Mouse (Mus musculus): ENCODE results near the gene Ubap2l.

Gene Ubap2l

DNA sequence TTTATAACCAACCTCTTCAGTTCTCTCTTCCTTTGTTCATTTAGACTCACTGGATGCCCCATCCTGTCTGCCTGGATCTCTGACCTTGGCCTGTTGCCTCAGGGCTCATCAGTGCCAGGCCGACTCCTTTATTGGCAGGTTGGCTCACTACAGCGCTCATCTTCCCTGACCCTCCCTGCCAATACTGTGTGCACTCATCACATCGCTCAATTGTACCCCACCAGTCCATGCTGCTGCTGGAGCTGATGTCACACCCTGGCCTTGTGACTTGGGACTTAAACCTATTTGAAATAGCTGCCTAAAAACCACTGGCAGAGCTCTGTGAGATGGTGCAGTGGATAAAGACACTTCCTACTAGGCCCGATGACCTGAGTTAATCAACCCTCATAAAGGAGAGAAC is 15.4 kb upstream of the Ubap2l start:
- no peak for DNase-seq (ENCODE audit: low read depth, low spot score)

DNA sequence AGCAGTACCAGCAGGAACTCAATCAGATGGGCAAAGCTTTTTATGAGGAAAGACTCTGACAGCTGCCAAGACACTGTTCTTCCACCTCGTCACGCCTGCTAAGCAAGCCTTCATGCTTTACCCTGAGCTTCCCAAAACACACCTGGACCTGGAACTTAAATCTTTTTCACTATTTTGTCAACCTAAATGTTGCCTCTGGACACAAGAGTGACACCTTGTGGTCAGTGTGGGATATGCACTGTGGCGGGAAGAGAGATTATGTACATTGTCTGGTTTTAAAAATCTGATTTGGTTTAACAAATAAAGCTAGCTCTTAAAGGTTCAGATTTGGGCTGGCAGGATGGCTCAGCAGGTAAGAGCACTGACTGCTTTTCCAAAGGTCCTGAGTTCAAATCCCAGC is 13.1 kb upstream of the Ubap2l start:
- DNase-seq (ENCODE audit: low read depth, low spot score), result no peak

DNA sequence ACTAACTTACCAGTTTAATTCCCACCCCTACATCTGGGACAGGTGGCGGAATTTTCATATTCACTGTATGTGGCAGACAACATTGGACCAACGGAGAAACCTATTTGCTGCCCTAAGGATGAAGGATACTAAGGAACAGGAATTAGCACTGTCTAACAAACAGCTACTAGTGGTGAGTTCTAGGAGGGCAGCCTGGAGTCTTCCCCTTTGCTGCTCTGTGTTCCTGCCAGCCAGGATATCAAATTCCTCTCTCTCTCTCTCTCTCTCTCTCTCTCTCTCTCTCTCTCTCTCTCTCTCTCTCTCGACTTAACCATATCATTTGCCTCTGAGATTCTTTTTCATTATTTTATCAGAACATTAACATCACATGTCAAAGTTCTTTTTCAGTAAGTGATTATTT is 12.0 kb upstream of the Ubap2l start:
- DNase-seq (ENCODE audit: low read depth, low spot score), result no peak

GRCm38 (mm10) chr3:90062539-90062938 is 10.1 kb upstream of the Ubap2l start:
- DNase-seq (ENCODE audit: low read depth, low spot score), result no peak

- DNase-seq (ENCODE audit: low read depth, low spot score), result no peak
These were observed 9.1 kb upstream of the Ubap2l start for GRCm38 (mm10) chr3:90061549-90061948.

- DNase-seq (ENCODE audit: low read depth, low spot score), result peak; percentile 16
These were observed 732 bp downstream of the Ubap2l start, which contains the start of gene 4933434E20Rik for GRCm38 (mm10) chr3:90051441-90052350. 4933434E20Rik (plus strand) TSS chr3:90051636.

DNA sequence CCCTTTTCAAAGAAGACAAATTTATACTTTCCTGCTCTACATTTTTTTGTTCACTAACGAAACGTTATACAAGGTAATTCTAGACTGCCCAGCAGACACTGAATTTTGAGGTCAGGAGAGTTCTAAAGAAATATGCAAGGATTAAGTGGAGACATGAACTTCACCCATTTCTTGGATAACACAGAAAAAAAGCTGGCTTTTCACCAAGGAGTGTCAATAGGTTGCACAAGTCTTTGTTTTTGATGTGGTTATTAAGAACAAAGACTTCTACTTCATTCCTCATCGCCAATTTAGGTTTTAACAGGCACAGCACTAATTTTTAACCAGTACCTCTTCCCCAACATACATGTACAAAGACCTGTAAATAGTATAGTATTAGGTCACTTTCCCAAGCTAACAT is 2.7 kb downstream of the Ubap2l start:
- no peak for DNase-seq (ENCODE audit: low read depth, low spot score)

- no peak for DNase-seq (ENCODE audit: low read depth, low spot score)
These were observed 16.2 kb downstream of the Ubap2l start for GRCm38 (mm10) chr3:90036263-90036662.

DNA sequence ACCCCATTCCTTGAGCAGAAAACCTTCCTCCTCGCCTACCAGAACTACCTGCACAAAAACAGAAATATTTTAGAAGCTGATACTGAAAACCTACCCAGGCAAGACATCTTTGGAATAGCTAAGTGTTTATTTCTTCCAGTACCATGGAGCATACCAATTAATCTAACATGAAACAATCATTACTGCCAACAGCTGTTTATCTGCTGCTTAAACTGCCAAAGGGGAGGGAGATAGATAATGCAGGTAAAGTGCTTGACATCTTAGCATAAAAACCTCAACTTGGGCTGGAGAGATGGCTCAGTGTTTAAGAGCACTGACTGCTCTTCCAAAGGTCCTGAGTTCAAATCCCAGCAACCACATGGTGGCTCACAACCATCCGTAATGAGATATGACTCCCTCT is 17.8 kb downstream of the Ubap2l start:
- no peak for DNase-seq (ENCODE audit: low read depth, low spot score)

DNA sequence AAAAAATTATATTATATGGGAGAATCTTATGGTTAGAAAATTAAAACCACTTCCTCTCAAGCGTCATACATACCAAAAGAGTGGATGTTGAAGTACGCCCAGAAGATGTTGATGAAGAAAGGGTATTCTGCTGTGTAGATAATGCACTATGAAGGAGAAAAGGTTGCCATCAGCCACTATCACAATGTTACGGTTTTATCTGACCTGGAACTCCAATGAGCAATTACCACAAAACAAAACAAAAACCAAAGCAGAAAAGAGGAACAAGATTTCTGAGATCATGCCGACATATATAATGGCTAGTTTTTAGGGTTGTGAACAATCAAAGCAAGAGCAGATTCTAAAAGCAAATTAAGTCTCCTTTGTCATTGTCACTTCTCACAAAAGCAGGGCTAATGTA is 35.8 kb downstream of the Ubap2l start:
- no peak for DNase-seq (ENCODE audit: low read depth, low spot score)

GRCm38 (mm10) chr3:90010291-90010690 is 42.1 kb downstream of the Ubap2l start:
- no peak for DNase-seq (ENCODE audit: low read depth, low spot score)

- no peak for DNase-seq (ENCODE audit: low read depth, low spot score)
These were observed 48.2 kb downstream of the Ubap2l start for GRCm38 (mm10) chr3:90004091-90004796.

GRCm38 (mm10) chr3:89999830-90000229 is 52.6 kb downstream of the Ubap2l start:
- no peak for DNase-seq (ENCODE audit: low read depth, low spot score)

DNA sequence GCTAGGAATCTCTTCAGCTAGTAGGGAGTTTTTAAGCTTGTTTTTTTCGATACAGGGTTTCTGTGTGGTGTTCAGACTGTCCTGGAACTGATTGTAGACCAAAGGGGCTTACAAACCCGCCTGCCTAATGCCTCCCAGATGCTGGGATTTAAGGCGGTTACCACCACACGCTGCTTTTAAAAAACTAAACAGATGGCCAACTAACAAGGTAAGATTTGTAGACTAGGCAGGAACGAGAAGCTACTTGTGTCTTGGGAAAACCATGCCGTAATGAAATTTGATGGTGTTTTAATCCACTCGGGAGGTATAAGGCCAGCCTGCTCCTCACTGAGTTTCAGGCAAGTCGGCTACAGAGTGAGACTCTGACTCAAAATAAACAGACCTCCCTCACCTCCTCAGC is 53.3 kb downstream of the Ubap2l start:
- no peak for DNase-seq (ENCODE audit: low read depth, low spot score)

DNA sequence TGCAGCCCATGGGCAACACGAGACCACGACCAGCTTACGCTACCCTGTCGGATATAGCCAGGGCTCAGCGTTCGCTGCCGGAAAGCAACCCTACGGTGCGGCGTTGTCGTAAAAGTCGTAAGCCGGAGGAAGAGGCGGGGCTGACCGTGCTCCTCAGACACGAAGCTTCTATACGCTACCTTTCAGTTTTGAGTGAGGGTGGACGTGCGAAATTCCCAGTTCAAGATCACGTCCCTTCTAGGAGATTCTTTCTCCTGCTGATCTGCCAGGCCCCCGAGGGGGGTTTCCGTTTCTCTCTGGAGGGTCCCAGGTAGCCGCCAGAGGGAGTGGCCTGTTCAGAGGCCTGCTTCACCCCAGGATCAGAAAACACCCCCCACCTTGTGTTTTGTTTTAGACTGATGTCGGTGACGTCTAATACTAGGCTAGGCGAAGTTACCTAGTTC is 53.8 kb downstream of the Ubap2l start, which contains the start of gene Hax1:
Hax1 (minus strand) TSS at position 169 of the 443 bp plus-strand sequence.
- DNase-seq (ENCODE audit: low read depth, low spot score), result peak; percentile 88

DNA sequence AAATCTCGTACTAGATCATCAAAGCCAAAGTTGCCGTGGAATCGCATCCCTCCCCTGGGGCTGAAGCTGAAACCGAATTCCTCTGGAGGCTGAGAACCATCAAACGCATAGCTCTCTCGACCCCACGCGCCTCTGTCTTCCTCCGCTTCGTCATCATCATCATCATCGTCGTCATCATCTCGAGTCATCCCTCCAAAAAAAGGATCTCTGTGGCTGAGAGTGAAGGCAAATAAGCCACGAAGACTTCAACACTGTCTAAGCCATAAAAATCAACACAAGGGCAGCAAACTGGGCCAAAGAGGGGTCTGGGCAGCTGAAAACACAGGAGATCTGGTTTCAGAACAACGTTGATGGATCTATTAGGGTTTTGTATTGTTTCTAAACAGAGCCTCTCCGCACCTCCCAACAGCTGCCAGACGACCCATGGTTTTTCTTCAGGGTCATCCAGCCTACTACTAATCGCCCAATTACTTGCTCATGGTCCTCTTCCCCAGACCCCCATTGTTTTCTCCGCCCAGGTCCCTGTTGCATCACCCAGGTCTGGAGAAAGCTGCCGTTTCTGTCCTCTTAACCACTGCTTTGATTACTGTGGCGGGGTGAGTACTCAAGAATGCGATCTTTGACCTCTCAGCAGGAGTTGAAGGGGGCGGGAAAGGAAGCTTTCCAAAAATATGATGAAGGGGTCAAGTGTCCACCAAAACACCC is 54.5 kb downstream of the Ubap2l start:
- no peak for DNase-seq (ENCODE audit: low read depth, low spot score)

GRCm38 (mm10) chr3:89994807-89995515 is 57.5 kb downstream of the Ubap2l start:
- no peak for DNase-seq (ENCODE audit: low read depth, low spot score)

GRCm38 (mm10) chr3:89987822-89988221 is 64.6 kb downstream of the Ubap2l start:
- DNase-seq (ENCODE audit: low read depth, low spot score), result no peak

- no peak for DNase-seq (ENCODE audit: low read depth, low spot score)
These were observed 65.2 kb downstream of the Ubap2l start for GRCm38 (mm10) chr3:89987211-89987610.

DNA sequence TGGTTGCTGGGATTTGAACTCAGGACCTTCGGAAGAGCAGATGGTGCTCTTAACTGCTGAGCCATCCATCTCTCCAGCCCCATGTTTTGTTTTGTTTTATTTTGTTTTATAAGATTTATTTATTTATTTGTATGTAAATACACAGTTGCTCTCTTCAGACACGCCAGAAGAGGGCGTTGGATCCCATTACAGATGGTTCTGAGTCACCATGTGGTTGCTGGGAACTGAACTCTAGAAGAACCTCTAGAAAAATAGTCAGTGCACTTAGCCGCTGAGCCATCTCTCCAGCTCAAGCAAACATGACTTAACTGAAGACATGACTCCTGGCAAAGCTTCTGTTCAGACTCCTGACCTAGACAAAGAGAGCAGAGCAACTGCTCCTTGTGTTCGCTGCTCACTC is 70.0 kb downstream of the Ubap2l start:
- no peak for DNase-seq (ENCODE audit: low read depth, low spot score)

GRCm38 (mm10) chr3:89976859-89977258 is 75.6 kb downstream of the Ubap2l start:
- DNase-seq (ENCODE audit: low read depth, low spot score), result no peak

All from retina, adult 2 months (tissue).